Mouse (Mus musculus) hindbrain, embryonic 14.5 days (tissue): ENCODE data around the gene Chchd4. TPM values are rescaled to one million over a fixed set of nuclear protein-coding genes. Genes with fewer than 3 reads are reported as not detected.

Source experiments
- ATAC-seq: fragments of 200-750 bp; cut with Nextera tagmentation; 2 replicates; pipeline ENCODE4 v1.8.0; 2017; ENCODE audit warnings: moderate number of reproducible peaks, mild to moderate bottlenecking, moderate TSS enrichment, moderate library complexity; ENCODE audit not compliant: low FRiP score
- DNase-seq: peaks from one replicate; pipeline ENCODE4 v3.0.0-alpha.2; 2015; ENCODE audit warnings: low spot score
- H3K27ac ChIP-seq: fragments of 300-500 bp; sonication (generic); 2 replicates; pipeline ENCODE4 v1.5.1; 2014; ENCODE audit warnings: mild to moderate bottlenecking, moderate library complexity
- H3K27me3 ChIP-seq: fragments of 300-500 bp; sonication (generic); 2 replicates; pipeline ENCODE4 v1.6.1; 2014; ENCODE audit warnings: mild to moderate bottlenecking, low read length, mixed read lengths; ENCODE audit not compliant: control insufficient read depth, insufficient read depth
- H3K36me3 ChIP-seq: fragments of 300-500 bp; sonication (generic); replicated peaks from 2 replicates; pipeline ENCODE4 v1.6.1; 2014; ENCODE audit not compliant: control insufficient read depth, insufficient read depth
- H3K4me1 ChIP-seq: fragments of 300-500 bp; sonication (generic); replicated peaks from 2 replicates; pipeline ENCODE4 v1.6.1; 2014; ENCODE audit warnings: antibody characterized with exemption, low read length, mixed read lengths; ENCODE audit not compliant: control insufficient read depth, insufficient read depth
- H3K4me2 ChIP-seq: fragments of 300-500 bp; sonication (generic); replicated peaks from 2 replicates; pipeline ENCODE4 v1.6.1; 2014; ENCODE audit warnings: mild to moderate bottlenecking, moderate library complexity
- H3K4me3 ChIP-seq: fragments of 300-500 bp; sonication (generic); replicated peaks from 2 replicates; pipeline ENCODE4 v1.5.1; 2014; ENCODE audit warnings: mild to moderate bottlenecking, low read length
- H3K9ac ChIP-seq: fragments of 300-500 bp; sonication (generic); 2 replicates; pipeline ENCODE4 v1.6.1; 2014
- H3K9me3 ChIP-seq: fragments of 300-500 bp; sonication (generic); 2 replicates; pipeline ENCODE4 v1.6.1; 2016; ENCODE audit warnings: low read length; ENCODE audit not compliant: control insufficient read depth
- WGBS: fragments of 180-500 bp; shearing (Covaris S2); extraction: QIAGEN DNeasy Blood & Tissue Kit; methylation state at CpG from one replicate; pipeline ENCODE4 v1.1.7; 2014; 5-methylcytosine and 5-hydroxymethylcytosine counted together
- polyA plus RNA-seq: library from polyadenylated mRNA; unstranded; fragments of >200 nt; fragmentation: Nextera tagmentation; extraction: Ambion mirVana; gene quantifications from 2 replicates; pipeline ENCODE4 v1.2.1, GENCODE M21; 2014

Chchd4 gene
- polyA plus RNA-seq, 1 experiment from 2014 or later = 37.4 TPM

GRCm38 (mm10) chr6:91508041-91508440 lies 34.7 kb upstream of the Chchd4 start:
- Histone ChIP-seq H3K4me2 (no peak overlapping the region), H3K27ac (no peak overlapping the region), H3K9me3 (no peaks in the 10 kb centered on the region), H3K36me3 (peaks cover 58% of the 10 kb centered on the region), H3K4me1 (no peaks in the 10 kb centered on the region), H3K9ac (no peak overlapping the region), H3K4me3 (no peak overlapping the region), H3K27me3 (no peaks in the 10 kb centered on the region)
- DNase-seq (no peak), ATAC-seq (no peak)
- 96% methylated on average over 3 of the region's 3 CpGs for WGBS

- H3K9ac ChIP-seq = no peak overlapping the region
- H3K9me3 ChIP-seq = no peaks in the 10 kb centered on the region
- no peak overlapping the region for H3K4me2 ChIP-seq
- ATAC-seq (no peak), DNase-seq (no peak)
- H3K4me3 ChIP-seq = no peak overlapping the region
- peaks cover 78% of the 10 kb centered on the region for H3K36me3 ChIP-seq
- 95% methylated on average over 5 of the region's 5 CpGs for whole genome bisulfite sequencing
- H3K27ac ChIP-seq = no peak overlapping the region
- no peaks in the 10 kb centered on the region for H3K27me3 ChIP-seq
- H3K4me1 ChIP-seq = no peaks in the 10 kb centered on the region
Observed at GRCm38 (mm10) chr6:91506036-91506435, 32.7 kb upstream of the Chchd4 start.

- Histone ChIP-seq H3K4me3 (no peak overlapping the region), H3K27ac (no peak overlapping the region), H3K9ac (no peak overlapping the region), H3K4me2 (no peak overlapping the region), H3K4me1 (no peaks in the 10 kb centered on the region), H3K9me3 (no peaks in the 10 kb centered on the region), H3K27me3 (no peaks in the 10 kb centered on the region), H3K36me3 (peaks cover 100% of the 10 kb centered on the region)
- no peak for ATAC-seq
- 93% methylated on average over 1 of the region's 1 CpGs for WGBS
- DNase-seq = no peak
Observed at GRCm38 (mm10) chr6:91503302-91503701, 30.0 kb upstream of the Chchd4 start.

- H3K4me1 ChIP-seq = no peaks in the 10 kb centered on the region
- ATAC-seq (no peak), DNase-seq (no peak)
- no peak overlapping the region for H3K4me2 ChIP-seq
- H3K27me3 ChIP-seq = no peaks in the 10 kb centered on the region
- H3K4me3 ChIP-seq = no peak overlapping the region
- WGBS = 87% methylated on average over 8 of the region's 8 CpGs
- H3K36me3 ChIP-seq = peaks cover 92% of the 10 kb centered on the region
- H3K27ac ChIP-seq = no peak overlapping the region
- no peak overlapping the region for H3K9ac ChIP-seq
- H3K9me3 ChIP-seq = no peaks in the 10 kb centered on the region
Observed at GRCm38 (mm10) chr6:91494526-91494925, 21.2 kb upstream of the Chchd4 start.

GRCm38 (mm10) chr6:91493053-91493452 lies 19.7 kb upstream of the Chchd4 start:
- peaks cover 91% of the 10 kb centered on the region for H3K36me3 ChIP-seq
- H3K4me2 ChIP-seq = no peak overlapping the region
- no peaks in the 10 kb centered on the region for H3K9me3 ChIP-seq
- H3K27ac ChIP-seq = no peak overlapping the region
- no peak overlapping the region for H3K4me3 ChIP-seq
- ATAC-seq (no peak), DNase-seq (no peak)
- H3K9ac ChIP-seq = no peak overlapping the region
- H3K27me3 ChIP-seq = no peaks in the 10 kb centered on the region
- 90% methylated on average over 10 of the region's 10 CpGs for WGBS
- no peaks in the 10 kb centered on the region for H3K4me1 ChIP-seq

GRCm38 (mm10) chr6:91491004-91491403 lies 17.7 kb upstream of the Chchd4 start:
- no peak for DNase-seq
- no peaks in the 10 kb centered on the region for H3K27me3 ChIP-seq
- no peak for ATAC-seq
- no peak overlapping the region for H3K4me3 ChIP-seq
- no peak overlapping the region for H3K4me2 ChIP-seq
- peaks cover 91% of the 10 kb centered on the region for H3K36me3 ChIP-seq
- 74% methylated on average over 6 of the region's 6 CpGs for WGBS
- H3K27ac ChIP-seq = no peak overlapping the region
- H3K9ac ChIP-seq = no peak overlapping the region
- no peaks in the 10 kb centered on the region for H3K9me3 ChIP-seq
- no peaks in the 10 kb centered on the region for H3K4me1 ChIP-seq

- ATAC-seq = no peak
- Histone ChIP-seq H3K27ac (no peak overlapping the region), H3K4me3 (no peak overlapping the region), H3K27me3 (no peaks in the 10 kb centered on the region), H3K9ac (no peak overlapping the region), H3K4me1 (no peaks in the 10 kb centered on the region), H3K36me3 (peaks cover 91% of the 10 kb centered on the region), H3K9me3 (no peaks in the 10 kb centered on the region), H3K4me2 (no peak overlapping the region)
- 87% methylated on average over 10 of the region's 10 CpGs for WGBS
- DNase-seq = no peak
Observed at GRCm38 (mm10) chr6:91489872-91490271, 16.5 kb upstream of the Chchd4 start.

- no peaks in the 10 kb centered on the region for H3K27me3 ChIP-seq
- H3K9ac ChIP-seq = no peak overlapping the region
- H3K9me3 ChIP-seq = no peaks in the 10 kb centered on the region
- H3K27ac ChIP-seq = no peak overlapping the region
- H3K4me1 ChIP-seq = no peaks in the 10 kb centered on the region
- no peak overlapping the region for H3K4me3 ChIP-seq
- ATAC-seq = no peak
- H3K4me2 ChIP-seq = no peak overlapping the region
- WGBS = 83% methylated on average over 9 of the region's 9 CpGs
- H3K36me3 ChIP-seq = peaks cover 92% of the 10 kb centered on the region
- DNase-seq = no peak
Observed at GRCm38 (mm10) chr6:91488496-91489212, 15.3 kb upstream of the Chchd4 start.

GRCm38 (mm10) chr6:91486736-91487453 lies 13.5 kb upstream of the Chchd4 start:
- Histone ChIP-seq H3K4me3 (no peak overlapping the region), H3K9ac (no peak overlapping the region), H3K36me3 (peaks cover 95% of the 10 kb centered on the region), H3K27me3 (no peaks in the 10 kb centered on the region), H3K4me2 (no peak overlapping the region), H3K4me1 (no peaks in the 10 kb centered on the region), H3K27ac (no peak overlapping the region), H3K9me3 (no peaks in the 10 kb centered on the region)
- whole genome bisulfite sequencing = 96% methylated on average over 15 of the region's 15 CpGs
- DNase-seq = no peak
- no peak for ATAC-seq
